In genomic region chr3:87152111-87152738, GRCm38 (mm10) we compare ENCODE assay signal across 10 mouse cellular contexts. TPM values are rescaled to one million over a fixed set of nuclear protein-coding genes. Genes with fewer than 3 reads are reported as not detected.
DNase-seq lines count a peak whose midpoint lies in the region; ATAC-seq lines count a peak whose summit lies in the region.
"Had no signal": no experiment of that assay in that cellular context is flagged by ENCODE, and none has a peak within 500 bp of the region (broad histone marks: within the 10 kb centered on the region; RNA-seq: fewer than 3 reads in every experiment).

No protein-coding gene starts in this region.

- peaks cover 64% of the 10 kb centered on the region for H3K4me1 ChIP-seq in midbrain, embryonic 12.5 days
- peaks cover 51% of the 10 kb centered on the region for H3K4me1 ChIP-seq in midbrain, embryonic 11.5 days (ENCODE audit: control insufficient read depth, insufficient read depth, low read length)
- peaks cover 49% of the 10 kb centered on the region for H3K4me1 ChIP-seq in intestine, embryonic 15.5 days (replicated peaks)

- 82% methylated on average over 4 of the region's 4 CpGs for WGBS in midbrain, embryonic 12.5 days
- 81% methylated on average over 4 of the region's 4 CpGs for WGBS in midbrain, embryonic 11.5 days
- WGBS in intestine, embryonic 15.5 days: 71% methylated on average over 4 of the region's 4 CpGs

- no peak overlapping the region for H3K4me3 ChIP-seq in midbrain, embryonic 12.5 days
- no peak overlapping the region for H3K4me3 ChIP-seq in midbrain, embryonic 11.5 days (ENCODE audit: low read depth, low read length)
- H3K4me3 ChIP-seq in intestine, embryonic 15.5 days (replicated peaks): no peak overlapping the region
- H3K4me3 ChIP-seq: liver, embryonic 13.5 days had no signal

- no peaks in the 10 kb centered on the region for H3K36me3 ChIP-seq in midbrain, embryonic 12.5 days
- H3K36me3 ChIP-seq in midbrain, embryonic 11.5 days (ENCODE audit: control insufficient read depth, insufficient read depth, low read length): no peaks in the 10 kb centered on the region
- no peaks in the 10 kb centered on the region for H3K36me3 ChIP-seq in intestine, embryonic 15.5 days
- H3K36me3 ChIP-seq: liver, embryonic 13.5 days had no signal

- no peak overlapping the region for H3K4me2 ChIP-seq in midbrain, embryonic 12.5 days (replicated peaks)
- H3K4me2 ChIP-seq in midbrain, embryonic 11.5 days: no peak overlapping the region
- H3K4me2 ChIP-seq in intestine, embryonic 15.5 days (replicated peaks): no peak overlapping the region
- H3K4me2 ChIP-seq: liver, embryonic 13.5 days had no signal

- ATAC-seq in midbrain, embryonic 12.5 days (ENCODE audit: low FRiP score, low read depth): no peak
- no peak for ATAC-seq in midbrain, embryonic 11.5 days (ENCODE audit: low FRiP score)
- no peak for ATAC-seq in intestine, embryonic 15.5 days

- DNase-seq in heart, adult 11 months: peak; percentile 88
- DNase-seq in heart, adult 18-20 months: no peak
- DNase-seq in midbrain, embryonic 11.5 days (ENCODE audit: low spot score, missing footprints): no peak
- no peak for DNase-seq in layer of hippocampus, postnatal 36 days
- no peak for DNase-seq in spleen, postnatal 14 days (ENCODE audit: low spot score in 2 of 2)
- no peak for DNase-seq in urinary bladder, postnatal 4 days (ENCODE audit: low spot score in 2 of 2)
- DNase-seq: B cell, adult 2 months; liver, embryonic 13.5 days had no signal

- no peaks in the 10 kb centered on the region for H3K9me3 ChIP-seq in midbrain, embryonic 12.5 days
- H3K9me3 ChIP-seq in midbrain, embryonic 11.5 days (ENCODE audit: control insufficient read depth, low read length): no peaks in the 10 kb centered on the region
- H3K9me3 ChIP-seq in intestine, embryonic 15.5 days: no peaks in the 10 kb centered on the region
- H3K9me3 ChIP-seq: liver, embryonic 13.5 days had no signal

- 0 out of 2 replicates have a peak overlapping the region, but pooled peaks have one; percentile 74 for H3K27ac ChIP-seq in midbrain, embryonic 12.5 days (replicated peaks)
- no peak overlapping the region for H3K27ac ChIP-seq in midbrain, embryonic 11.5 days (ENCODE audit: low read depth, low read length)
- H3K27ac ChIP-seq in intestine, embryonic 15.5 days: peak overlapping the region; percentile 97
- H3K27ac ChIP-seq: liver, embryonic 13.5 days had no signal

- no peak overlapping the region for H3K9ac ChIP-seq in midbrain, embryonic 12.5 days (replicated peaks)
- H3K9ac ChIP-seq in midbrain, embryonic 11.5 days (ENCODE audit: low read length): no peak overlapping the region
- H3K9ac ChIP-seq in intestine, embryonic 15.5 days: no peak overlapping the region
- H3K9ac ChIP-seq: liver, embryonic 13.5 days had no signal

- no peaks in the 10 kb centered on the region for H3K27me3 ChIP-seq in midbrain, embryonic 12.5 days
- no peaks in the 10 kb centered on the region for H3K27me3 ChIP-seq in midbrain, embryonic 11.5 days (ENCODE audit: control insufficient read depth, insufficient read depth, low read length)
- H3K27me3 ChIP-seq in intestine, embryonic 15.5 days (replicated peaks): no peaks in the 10 kb centered on the region
- H3K27me3 ChIP-seq: liver, embryonic 13.5 days had no signal

RNA-seq across cellular contexts. Expression of gene Kirrel, which starts 22.3 kb away (rescaled TPM):
- total RNA-seq in heart, adult 18-20 months (2021): 1 to 10 TPM; 5.4 to 6.3 TPM
- polyA plus RNA-seq in midbrain, embryonic 12.5 days (2016; fragmentation: Nextera tagmentation; extraction: Ambion mirVana): 12.9 and 13.5 TPM in 2 replicates
- polyA plus RNA-seq in midbrain, embryonic 11.5 days (2014; fragmentation: Nextera tagmentation; extraction: Ambion mirVana): 6.4 and 7.4 TPM in 2 replicates
- polyA plus RNA-seq in intestine, embryonic 15.5 days (2015; fragmentation: Nextera tagmentation; extraction: Ambion mirVana): 11.0 and 11.8 TPM in 2 replicates
- 1 to 10 TPM; 3.2 to 4.3 TPM for total RNA-seq in layer of hippocampus, postnatal 36 days (2021)
